In genomic region chr4:150230460-150231407, GRCm38 (mm10) we compare ENCODE assay signal across 8 mouse cellular contexts. TPM values are rescaled to one million over a fixed set of nuclear protein-coding genes. Genes with fewer than 3 reads are reported as not detected.
A peak's percentile ranks its signal among the peaks of the same experiment; 100 is the strongest.
DNase-seq lines count a peak whose midpoint lies in the region; ATAC-seq lines count a peak whose summit lies in the region.

No protein-coding gene starts in this region.

- H3K4me2 ChIP-seq in forebrain, embryonic 11.5 days (ENCODE audit: low read depth, low read length, severe bottlenecking): no peak overlapping the region; the same call in 1 of the 2 replicates
- no peak overlapping the region for H3K4me2 ChIP-seq in forebrain, embryonic 14.5 days (ENCODE audit: low read length)
- no peak overlapping the region for H3K4me2 ChIP-seq in neural tube, embryonic 13.5 days

- H3K4me3 ChIP-seq in forebrain, embryonic 11.5 days (ENCODE audit: low read depth, low read length): no peak overlapping the region
- no peak overlapping the region for H3K4me3 ChIP-seq in forebrain, embryonic 14.5 days (ENCODE audit: low read depth, low read length)
- H3K4me3 ChIP-seq in neural tube, embryonic 13.5 days: no peak overlapping the region

- no peaks in the 10 kb centered on the region for H3K27me3 ChIP-seq in forebrain, embryonic 11.5 days (ENCODE audit: control insufficient read depth, insufficient read depth, low read length)
- H3K27me3 ChIP-seq in forebrain, embryonic 14.5 days (replicated peaks; ENCODE audit: control insufficient read depth, insufficient read depth, low read length): no peaks in the 10 kb centered on the region
- H3K27me3 ChIP-seq in neural tube, embryonic 13.5 days: 0 out of 2 replicates have a peak, but pooled peaks cover 4% of the 10 kb centered on the region

- no peak overlapping the region for H3K27ac ChIP-seq in forebrain, embryonic 11.5 days (ENCODE audit: low read depth, low read length)
- H3K27ac ChIP-seq in forebrain, embryonic 14.5 days (ENCODE audit: low read depth, low read length): no peak overlapping the region
- peak overlapping the region; percentile 68 for H3K27ac ChIP-seq in neural tube, embryonic 13.5 days (replicated peaks)

- no peaks in the 10 kb centered on the region for H3K36me3 ChIP-seq in forebrain, embryonic 11.5 days (ENCODE audit: control insufficient read depth, insufficient read depth, low read length)
- H3K36me3 ChIP-seq in forebrain, embryonic 14.5 days (ENCODE audit: control insufficient read depth, insufficient read depth, low read length): no peaks in the 10 kb centered on the region
- no peaks in the 10 kb centered on the region for H3K36me3 ChIP-seq in neural tube, embryonic 13.5 days

- DNase-seq in forebrain, embryonic 11.5 days (ENCODE audit: low spot score): no peak
- DNase-seq in forebrain, embryonic 14.5 days (ENCODE audit: low spot score): no peak
- DNase-seq in retina, adult 2 months (ENCODE audit: low read depth, low spot score): peak; percentile 83
- no peak for DNase-seq in retina, embryonic 14.5 days (ENCODE audit: low spot score)
- DNase-seq in kidney, adult 9 months: peak; percentile 95
- no peak for DNase-seq in natural killer cell, adult 2 months (ENCODE audit: low spot score in 2 of 2)
- DNase-seq in urinary bladder, postnatal 10 days (ENCODE audit: low spot score): no peak

- ATAC-seq in forebrain, embryonic 11.5 days (replicated peaks; ENCODE audit: low FRiP score): 0 out of 2 replicates have a peak, but pooled peaks have one; percentile 9
- ATAC-seq in forebrain, embryonic 14.5 days: no peak
- no peak for ATAC-seq in neural tube, embryonic 13.5 days (ENCODE audit: low read depth)

- peak overlapping the region; percentile 27; the same call in 1 of the 2 replicates for H3K9ac ChIP-seq in forebrain, embryonic 11.5 days (ENCODE audit: low read length)
- H3K9ac ChIP-seq in forebrain, embryonic 14.5 days (ENCODE audit: low read length): no peak overlapping the region
- H3K9ac ChIP-seq in neural tube, embryonic 13.5 days: peak overlapping the region; percentile 32

- 6% methylated on average over 21 of the region's 21 CpGs for WGBS in forebrain, embryonic 11.5 days
- 11% methylated on average over 21 of the region's 21 CpGs for WGBS in forebrain, embryonic 14.5 days
- WGBS in neural tube, embryonic 13.5 days: 7% methylated on average over 21 of the region's 21 CpGs

- no peaks in the 10 kb centered on the region for H3K9me3 ChIP-seq in forebrain, embryonic 11.5 days (ENCODE audit: control insufficient read depth, low read length)
- H3K9me3 ChIP-seq in forebrain, embryonic 14.5 days (replicated peaks; ENCODE audit: control insufficient read depth, low read length): no peaks in the 10 kb centered on the region
- H3K9me3 ChIP-seq in neural tube, embryonic 13.5 days: no peaks in the 10 kb centered on the region

- peaks cover 21% of the 10 kb centered on the region for H3K4me1 ChIP-seq in forebrain, embryonic 11.5 days (replicated peaks; ENCODE audit: control insufficient read depth, insufficient read depth, low read length)
- H3K4me1 ChIP-seq in forebrain, embryonic 14.5 days (ENCODE audit: control insufficient read depth, insufficient read depth, low read length): peaks cover 25% of the 10 kb centered on the region
- peaks cover 55% of the 10 kb centered on the region for H3K4me1 ChIP-seq in neural tube, embryonic 13.5 days (replicated peaks)

RNA-seq across cellular contexts. Expression of gene Eno1, which starts 5.8 kb away (rescaled TPM):
- 1,858 and 1,977 TPM in 2 replicates for polyA plus RNA-seq in forebrain, embryonic 11.5 days (2014; fragmentation: Nextera tagmentation; extraction: Ambion mirVana)
- polyA plus RNA-seq in forebrain, embryonic 14.5 days (2014; fragmentation: Nextera tagmentation; extraction: Ambion mirVana): 958 and 988 TPM in 2 replicates
- polyA plus RNA-seq in neural tube, embryonic 13.5 days (2015; fragmentation: Nextera tagmentation; extraction: Ambion mirVana): 1,151 and 1,235 TPM in 2 replicates

RNA-seq across cellular contexts. Expression of gene Car6, which starts 29.6 kb away (rescaled TPM):
- not detected in 2 replicates for polyA plus RNA-seq in forebrain, embryonic 11.5 days (2014; fragmentation: Nextera tagmentation; extraction: Ambion mirVana)
- not detected in 2 replicates for polyA plus RNA-seq in forebrain, embryonic 14.5 days (2014; fragmentation: Nextera tagmentation; extraction: Ambion mirVana)
- polyA plus RNA-seq in neural tube, embryonic 13.5 days (2015; fragmentation: Nextera tagmentation; extraction: Ambion mirVana): 0.44 TPM in 1 of 2 replicates, not detected in the other

RNA-seq across cellular contexts. Expression of gene Rere, which starts 50.7 kb away (rescaled TPM):
- polyA plus RNA-seq in forebrain, embryonic 11.5 days (2014; fragmentation: Nextera tagmentation; extraction: Ambion mirVana): 51.6 and 56.2 TPM in 2 replicates
- 21.2 and 25.1 TPM in 2 replicates for polyA plus RNA-seq in forebrain, embryonic 14.5 days (2014; fragmentation: Nextera tagmentation; extraction: Ambion mirVana)
- polyA plus RNA-seq in neural tube, embryonic 13.5 days (2015; fragmentation: Nextera tagmentation; extraction: Ambion mirVana): 41.2 and 50.0 TPM in 2 replicates

Comparison
In these comparisons a context has a peak if more than half of its experiments do, and no peak if none do; other contexts are left out.
1. DNase-seq: peak in retina, adult 2 months (single experiment) and kidney, adult 9 months (single experiment); none in forebrain, embryonic 11.5 days (single experiment), forebrain, embryonic 14.5 days (single experiment), retina, embryonic 14.5 days (single experiment), natural killer cell, adult 2 months (0 of 2) and urinary bladder, postnatal 10 days (single experiment).